Mouse (Mus musculus) C2C12 (cell line): ENCODE data around the gene Hnrnpl.

Source experiments
- CTCF ChIP-seq: IDR thresholded peaks from one replicate; pipeline ENCODE4 v1.5.1; 2011; ENCODE audit not compliant: control insufficient read depth, insufficient read depth, insufficient read length
- MAX ChIP-seq: IDR thresholded peaks from one replicate; pipeline ENCODE4 v1.6.1; 2011; ENCODE audit warnings: mild to moderate bottlenecking, control low read depth
- MYOD1 ChIP-seq: IDR thresholded peaks from one replicate; pipeline ENCODE4 v1.6.1; 2011; ENCODE audit warnings: low read depth; ENCODE audit not compliant: control insufficient read depth, insufficient read length

DNA sequence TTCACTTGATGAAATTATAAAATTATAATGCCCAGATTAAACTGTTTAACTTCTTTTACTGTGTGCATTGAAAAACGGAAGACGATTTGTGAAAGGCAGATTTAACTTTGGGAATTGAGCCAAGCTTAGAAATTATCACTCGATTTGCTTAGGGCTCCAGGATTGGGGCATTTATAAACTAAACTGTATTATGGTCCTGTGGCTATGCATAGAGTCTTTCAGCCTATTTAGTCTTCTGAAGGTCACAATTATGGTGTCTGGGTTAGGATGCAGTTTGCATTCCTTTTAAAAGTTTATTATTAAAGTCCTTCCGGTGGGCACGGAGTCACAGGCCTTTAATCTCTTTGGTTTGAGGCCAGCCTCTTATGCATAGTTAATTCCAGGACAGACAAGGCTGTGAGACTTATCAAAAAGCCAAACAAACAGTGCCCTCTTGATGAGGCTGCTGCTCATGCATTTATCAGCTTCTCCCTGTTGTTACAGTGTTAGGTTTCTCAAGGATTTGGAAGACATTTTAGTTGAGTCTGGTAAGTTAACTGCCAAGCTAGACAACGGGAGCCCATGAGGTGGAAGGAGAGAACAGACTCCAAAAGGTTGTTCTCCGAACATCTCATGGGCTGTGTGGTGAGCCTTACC, 3.4 kb downstream of the Hnrnpl start:
- no peak for TF ChIP-seq MYOD1
- no peak for TF ChIP-seq CTCF
- no peak for TF ChIP-seq MAX
